Mouse (Mus musculus): ENCODE data around the gene Slc22a14. TPM values are rescaled to one million over a fixed set of nuclear protein-coding genes. Genes with fewer than 3 reads are reported as not detected.

Slc22a14 gene
- total RNA-seq, 2 experiments from 2014 or later: not detected

DNA sequence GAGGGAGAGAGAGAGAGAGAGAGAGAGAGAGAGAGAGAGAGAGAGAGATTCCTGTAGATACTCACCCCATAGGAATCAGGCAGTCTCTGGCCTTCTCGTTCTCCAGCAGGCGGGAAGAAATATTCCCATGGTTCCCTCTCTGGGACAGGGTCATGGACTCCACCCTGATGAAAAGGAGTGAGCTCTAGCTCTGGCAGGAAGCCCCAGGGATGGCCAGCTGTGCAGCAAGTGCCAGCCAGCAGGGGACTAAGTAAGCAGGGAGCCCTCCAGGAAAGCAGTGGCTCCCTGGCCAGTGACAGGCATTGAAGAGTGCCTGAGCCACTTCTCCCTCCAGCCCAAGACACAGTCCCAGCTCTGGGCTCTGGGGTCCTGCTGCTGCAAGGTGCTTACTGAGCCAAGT, 213.6 kb downstream of the Slc22a14 start:
- Histone ChIP-seq H3K4me3 (no peak overlapping the region), H3K27ac (no peak overlapping the region)
- no peak for DNase-seq
- TF ChIP-seq CTCF (IDR thresholded peaks at IDR 0.05): no peak
- intact Hi-C loops (cut with DNase I): loop anchor here (10.0 kb wide), 1 partner anchor 123 kb away; no protein-coding TSS in a partner anchor

GRCm38 (mm10) chr9:119149601-119150000, 215.8 kb downstream of the Slc22a14 start:
- H3K4me3 ChIP-seq: no peak overlapping the region
- TF ChIP-seq CTCF (IDR thresholded peaks at IDR 0.05): no peak
- intact Hi-C loops (cut with DNase I): no loop called here
- peak; percentile 42 for DNase-seq
- no peak overlapping the region for H3K27ac ChIP-seq

DNA sequence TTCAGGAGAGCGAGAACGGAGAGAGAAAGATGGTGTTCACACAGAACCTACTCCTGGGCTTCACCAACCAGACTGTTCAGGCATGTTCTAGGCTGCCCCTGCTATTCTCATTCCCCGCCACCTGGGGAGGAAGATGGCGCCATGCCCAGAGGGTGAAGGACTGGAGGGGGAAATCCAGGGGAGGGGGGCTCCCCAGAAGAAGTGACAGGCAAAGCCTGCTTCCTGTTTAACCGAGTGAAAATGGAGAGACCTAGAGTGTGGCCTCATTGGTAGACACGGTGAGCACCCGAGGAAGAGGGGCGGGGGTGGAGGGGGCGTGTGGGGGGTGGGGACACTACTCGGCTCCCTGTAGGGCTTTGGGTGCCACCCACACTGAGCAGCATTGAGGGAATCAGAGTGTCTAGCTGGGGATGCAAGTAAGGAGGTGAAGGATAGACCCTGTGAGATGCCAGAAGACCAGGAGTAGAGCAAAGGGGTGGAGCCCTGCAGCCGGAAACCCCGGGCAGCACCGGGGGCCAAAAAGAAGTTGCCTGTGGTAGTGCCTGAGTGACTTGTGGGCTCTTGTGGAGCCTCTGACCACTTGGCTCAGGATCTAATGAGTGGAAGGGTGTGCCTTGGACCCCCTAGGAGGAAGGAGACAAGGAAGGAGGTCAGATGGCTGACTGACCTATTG, 219.1 kb downstream of the Slc22a14 start:
- Histone ChIP-seq H3K4me3 (no peak overlapping the region), H3K27ac (no peak overlapping the region)
- no peak for DNase-seq
- no peak for TF ChIP-seq CTCF (IDR thresholded peaks at IDR 0.05)
- intact Hi-C loops (cut with DNase I): no loop called here

DNA sequence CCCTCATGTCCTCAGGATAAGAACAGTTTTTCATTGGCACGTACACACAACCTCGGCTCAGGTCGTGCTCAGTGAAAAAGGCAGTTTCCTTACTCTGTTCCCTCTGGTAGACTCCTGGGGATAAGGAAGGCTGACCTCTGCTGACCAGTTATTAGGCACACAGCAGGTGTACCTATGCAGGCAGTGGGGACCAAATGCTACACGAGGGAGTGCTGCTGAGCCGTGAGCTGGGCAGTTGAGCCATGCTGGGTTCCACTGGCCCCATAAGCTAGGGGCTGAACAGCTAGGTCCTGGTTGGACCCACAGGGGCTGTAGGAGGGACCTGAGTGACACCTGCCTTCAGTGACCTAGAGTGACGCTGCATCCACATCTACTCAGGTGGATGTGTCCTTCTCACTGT, 219.7 kb downstream of the Slc22a14 start:
- intact Hi-C loops (cut with DNase I): no loop called here
- H3K27ac ChIP-seq: no peak overlapping the region
- no peak for TF ChIP-seq CTCF (IDR thresholded peaks at IDR 0.05)
- H3K4me3 ChIP-seq: no peak overlapping the region
- no peak for DNase-seq

GRCm38 (mm10) chr9:119145137-119145536, 220.2 kb downstream of the Slc22a14 start:
- no peak for DNase-seq
- Histone ChIP-seq H3K27ac (no peak overlapping the region), H3K4me3 (no peak overlapping the region)
- no peak for TF ChIP-seq CTCF (IDR thresholded peaks at IDR 0.05)
- intact Hi-C loops (cut with DNase I): no loop called here

DNA sequence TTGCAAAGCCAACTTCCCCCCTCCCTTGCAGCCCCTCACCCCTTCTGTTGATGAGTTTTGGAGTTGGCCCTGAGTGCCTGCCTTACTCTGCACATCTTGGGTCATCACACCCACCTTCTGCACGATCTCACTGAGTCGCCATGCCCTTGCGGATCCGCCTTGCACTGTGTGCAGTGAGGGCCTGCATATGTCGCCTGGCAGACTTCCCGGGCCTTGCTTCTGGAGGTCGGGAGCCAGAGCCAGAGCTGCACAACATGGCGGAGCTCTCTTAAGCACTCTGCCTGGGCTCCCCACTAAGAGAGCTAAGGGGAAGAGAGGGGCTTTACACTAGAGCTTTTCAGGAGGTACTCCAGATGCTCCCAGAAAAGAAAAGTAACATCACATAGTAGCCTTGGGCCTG, 220.7 kb downstream of the Slc22a14 start:
- no peak for DNase-seq
- intact Hi-C loops (cut with DNase I): no loop called here
- H3K27ac ChIP-seq: no peak overlapping the region
- no peak for TF ChIP-seq CTCF (IDR thresholded peaks at IDR 0.05)
- H3K4me3 ChIP-seq: no peak overlapping the region

DNA sequence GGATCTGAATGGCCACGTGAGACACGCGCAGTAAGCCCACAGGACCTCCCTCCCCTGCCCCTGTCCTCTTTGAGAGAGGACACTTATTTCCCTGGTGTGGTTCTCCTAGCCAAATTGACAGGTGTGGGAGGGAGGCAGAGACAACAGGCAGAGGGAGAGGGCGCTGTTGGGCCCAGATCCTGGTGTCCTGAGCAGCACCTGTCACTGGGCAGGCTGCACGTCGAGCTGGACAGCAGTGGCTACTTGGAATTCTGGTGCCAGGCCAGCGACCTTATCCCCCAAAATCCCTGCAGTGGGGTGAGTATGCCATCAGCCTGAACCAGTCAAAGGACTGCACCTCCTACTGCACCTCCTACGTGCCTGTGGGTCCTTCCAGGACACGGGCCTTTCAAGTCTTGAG, 222.0 kb downstream of the Slc22a14 start:
- Histone ChIP-seq H3K4me3 (no peak overlapping the region), H3K27ac (no peak overlapping the region)
- DNase-seq: no peak
- intact Hi-C loops (cut with DNase I): no loop called here
- TF ChIP-seq CTCF (IDR thresholded peaks at IDR 0.05): no peak; the same call in 1 of the 2 replicates

- intact Hi-C loops (cut with DNase I): no loop called here
- TF ChIP-seq CTCF (IDR thresholded peaks at IDR 0.05): no peak
- no peak for DNase-seq
- no peak overlapping the region for H3K4me3 ChIP-seq
- no peak overlapping the region for H3K27ac ChIP-seq
These were observed 223.3 kb downstream of the Slc22a14 start for GRCm38 (mm10) chr9:119142066-119142465.

DNA sequence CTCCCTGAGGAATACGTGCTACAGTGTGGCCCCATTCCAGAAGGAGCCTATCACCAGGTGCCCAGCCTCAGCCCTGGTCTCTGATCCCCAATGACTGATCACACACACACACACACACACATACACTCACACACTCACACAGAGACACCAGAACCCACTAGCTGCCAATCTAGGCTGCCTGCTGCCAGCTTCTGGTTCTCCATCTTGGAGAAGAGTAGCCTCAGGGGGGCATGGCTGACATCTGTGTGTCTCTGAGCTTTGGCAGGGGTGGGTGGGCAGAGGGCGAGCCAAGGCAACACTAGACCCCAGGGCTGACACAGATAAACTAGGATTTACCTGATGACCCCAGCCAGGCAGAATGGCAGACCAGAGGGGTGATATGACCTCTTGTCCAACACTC, 226.5 kb downstream of the Slc22a14 start:
- Histone ChIP-seq H3K4me3 (no peak overlapping the region), H3K27ac (no peak overlapping the region)
- no peak for TF ChIP-seq CTCF (IDR thresholded peaks at IDR 0.05)
- intact Hi-C loops (cut with DNase I): no loop called here
- no peak for DNase-seq

GRCm38 (mm10) chr9:119130692-119131091, 234.7 kb downstream of the Slc22a14 start:
- no peak for TF ChIP-seq CTCF (IDR thresholded peaks at IDR 0.05)
- no peak for DNase-seq
- intact Hi-C loops (cut with DNase I): no loop called here
- Histone ChIP-seq H3K4me3 (no peak overlapping the region), H3K27ac (no peak overlapping the region)

DNA sequence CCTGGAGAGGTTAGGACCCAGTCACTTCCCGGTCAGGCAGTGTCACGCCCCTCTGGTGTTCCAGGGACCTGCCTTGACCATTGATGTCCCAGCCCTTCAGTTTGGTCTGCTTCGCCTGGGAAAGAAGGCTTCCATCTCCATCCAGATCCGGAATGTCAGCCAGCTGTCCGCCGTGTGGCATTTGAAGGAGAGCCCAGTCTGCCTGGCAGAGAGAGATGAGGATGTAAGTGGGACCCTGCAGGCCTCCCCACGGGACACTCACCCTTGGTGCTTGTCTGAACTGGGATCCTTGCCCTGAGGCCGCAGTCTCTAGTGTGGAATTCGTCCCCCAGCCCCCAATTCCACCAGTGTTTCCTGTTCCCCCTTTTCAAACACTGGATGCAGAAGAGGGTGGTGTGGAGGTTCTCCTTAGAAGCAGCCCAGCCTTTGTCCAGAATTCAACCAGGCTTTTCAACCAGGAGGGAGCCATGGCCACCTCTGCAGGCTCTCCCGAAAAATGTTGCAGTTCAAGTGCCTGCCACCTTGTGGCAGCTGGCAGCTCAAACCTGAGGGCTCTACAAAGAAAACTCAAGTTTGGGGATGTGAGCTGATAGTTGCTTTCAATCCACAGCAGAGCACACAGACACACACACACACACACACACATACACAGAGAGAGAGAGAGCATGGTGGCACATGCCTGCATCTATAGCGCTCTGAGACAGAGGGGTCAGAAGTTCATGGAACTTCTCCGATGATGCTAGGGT, 236.7 kb downstream of the Slc22a14 start:
- no peak for DNase-seq
- Histone ChIP-seq H3K4me3 (no peak overlapping the region), H3K27ac (no peak overlapping the region)
- peak; percentile 28; the same call in 1 of the 2 replicates for TF ChIP-seq CTCF (IDR thresholded peaks at IDR 0.05)
- intact Hi-C loops (cut with DNase I): no loop called here

DNA sequence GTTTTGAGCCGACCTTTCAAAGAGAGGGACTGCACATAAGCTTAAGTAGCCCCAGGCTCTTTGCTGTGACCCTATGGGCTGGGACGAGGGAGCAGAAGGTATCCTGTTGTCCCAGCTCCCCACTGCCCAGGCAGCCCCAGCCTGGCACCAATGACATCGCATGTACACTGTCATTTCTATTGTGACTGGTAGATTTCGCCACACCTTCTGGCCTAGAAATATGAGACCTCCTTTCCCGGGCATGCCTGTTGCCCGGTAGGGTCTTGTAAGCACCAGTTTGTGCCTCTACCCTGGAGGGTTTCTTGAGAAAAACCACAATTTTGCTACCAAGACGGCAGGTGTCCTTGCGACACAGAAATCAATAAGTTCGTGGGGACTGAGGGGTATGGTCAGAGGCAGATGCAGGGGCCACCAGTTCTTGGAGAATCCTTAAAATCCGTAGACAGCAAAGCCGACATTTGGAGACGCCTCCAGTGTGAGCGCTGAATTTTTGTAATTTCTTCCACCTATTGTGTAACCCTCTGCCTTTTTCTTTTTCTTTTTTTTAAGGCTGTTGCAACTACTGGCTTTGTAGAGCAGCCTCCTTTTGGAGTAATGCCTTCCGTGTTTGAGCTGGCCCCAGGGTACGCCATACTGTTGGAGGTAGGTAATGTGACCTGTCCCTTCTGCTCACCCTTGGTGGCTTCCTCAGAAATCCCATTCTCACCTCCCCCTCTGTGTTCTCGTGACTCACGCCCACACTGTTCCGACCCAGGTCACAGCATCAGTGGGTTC, 242.6 kb downstream of the Slc22a14 start:
- intact Hi-C loops (cut with DNase I): no loop called here
- TF ChIP-seq CTCF (IDR thresholded peaks at IDR 0.05): no peak
- H3K4me3 ChIP-seq: no peak overlapping the region
- no peak for DNase-seq
- H3K27ac ChIP-seq: no peak overlapping the region

- DNase-seq: no peak
- no peak overlapping the region for H3K4me3 ChIP-seq
- H3K27ac ChIP-seq: no peak overlapping the region
- no peak for TF ChIP-seq CTCF (IDR thresholded peaks at IDR 0.05)
- intact Hi-C loops (cut with DNase I): no loop called here
These were observed 245.2 kb downstream of the Slc22a14 start for GRCm38 (mm10) chr9:119120168-119120560.

Other genes starting within 250 kb of the Slc22a14 start
- gene Acaa1b, start 208.5 kb downstream of the Slc22a14 start, total RNA-seq (2021): under 1 TPM; 0.46 to 0.84 TPM
- gene Gm47289, start 206.4 kb downstream of the Slc22a14 start, total RNA-seq (2021): not detected
- gene Slc22a13, start 156.5 kb downstream of the Slc22a14 start, total RNA-seq (2021): not detected
- gene Oxsr1, start 43.1 kb downstream of the Slc22a14 start, total RNA-seq (2021): 10 to 100 TPM; 55.9 to 64.1 TPM
- 10 to 100 TPM; 31.1 to 42.3 TPM for gene Acaa1a, start 25.9 kb downstream of the Slc22a14 start, total RNA-seq (2021)
- gene Myd88, start 24.1 kb downstream of the Slc22a14 start, total RNA-seq (2021): 1 to 10 TPM; 4.3 to 5.0 TPM
- under 1 TPM; 0.13 to 0.14 TPM for gene Xylb, start 8.2 kb downstream of the Slc22a14 start, total RNA-seq (2021)
- 10 to 100 TPM; 14.5 to 20.6 TPM for gene Acvr2b, start 36.6 kb upstream of the Slc22a14 start, total RNA-seq (2021)
- gene Exog, start 79.4 kb upstream of the Slc22a14 start, total RNA-seq (2021): 1 to 10 TPM; 1.6 to 2.3 TPM
- gene Scn5a, start 213.5 kb upstream of the Slc22a14 start, total RNA-seq (2021): under 1 TPM; 0.05 to 0.36 TPM